Mouse (Mus musculus) forebrain, embryonic 13.5 days (tissue): Measurements from ENCODE around the gene Lrrc58. TPM values are rescaled to one million over a fixed set of nuclear protein-coding genes. Genes with fewer than 3 reads are reported as not detected.

ENCODE experiments used
- ATAC-seq: fragments of 200-750 bp; cut with Nextera tagmentation; 2 replicates; pipeline ENCODE4 v1.8.0; 2017
- H3K27ac ChIP-seq: fragments of 300-500 bp; sonication (generic); 2 replicates; pipeline ENCODE4 v1.5.1; 2015; ENCODE audit warnings: inconsistent platforms, mild to moderate bottlenecking, moderate library complexity
- H3K27me3 ChIP-seq: fragments of 300-500 bp; sonication (generic); 2 replicates; pipeline ENCODE4 v1.6.1; 2015; ENCODE audit warnings: mild to moderate bottlenecking, inconsistent platforms
- H3K36me3 ChIP-seq: fragments of 300-500 bp; sonication (generic); 2 replicates; pipeline ENCODE4 v1.6.1; 2015; ENCODE audit warnings: mild to moderate bottlenecking, inconsistent platforms; ENCODE audit not compliant: poor library complexity, severe bottlenecking
- H3K4me1 ChIP-seq: fragments of 300-500 bp; sonication (generic); 2 replicates; pipeline ENCODE4 v1.6.1; 2015; ENCODE audit warnings: inconsistent platforms
- H3K4me2 ChIP-seq: fragments of 300-500 bp; sonication (generic); 2 replicates; pipeline ENCODE4 v1.6.1; 2015; ENCODE audit warnings: inconsistent platforms, mild to moderate bottlenecking, moderate library complexity
- H3K4me3 ChIP-seq: fragments of 300-500 bp; sonication (generic); 2 replicates; pipeline ENCODE4 v1.5.1; 2015; ENCODE audit warnings: mild to moderate bottlenecking, inconsistent platforms
- H3K9ac ChIP-seq: fragments of 300-500 bp; sonication (generic); 2 replicates; pipeline ENCODE4 v1.6.1; 2015; ENCODE audit warnings: mild to moderate bottlenecking, inconsistent platforms
- H3K9me3 ChIP-seq: fragments of 300-500 bp; sonication (generic); replicated peaks from 2 replicates; pipeline ENCODE4 v1.6.1; 2016; ENCODE audit warnings: inconsistent platforms
- WGBS: fragments of 180-500 bp; shearing (Covaris S2); methylation state at CpG from one replicate; pipeline ENCODE4 v1.1.7; 2015; 5-methylcytosine and 5-hydroxymethylcytosine counted together
- polyA plus RNA-seq: library from polyadenylated mRNA; unstranded; fragments of >200 nt; fragmentation: Nextera tagmentation; extraction: Ambion mirVana; gene quantifications from 2 replicates; pipeline ENCODE4 v1.2.1, GENCODE M21; 2015

Lrrc58 gene
- polyA plus RNA-seq, 1 experiment from 2014 or later = 55.3 TPM

DNA sequence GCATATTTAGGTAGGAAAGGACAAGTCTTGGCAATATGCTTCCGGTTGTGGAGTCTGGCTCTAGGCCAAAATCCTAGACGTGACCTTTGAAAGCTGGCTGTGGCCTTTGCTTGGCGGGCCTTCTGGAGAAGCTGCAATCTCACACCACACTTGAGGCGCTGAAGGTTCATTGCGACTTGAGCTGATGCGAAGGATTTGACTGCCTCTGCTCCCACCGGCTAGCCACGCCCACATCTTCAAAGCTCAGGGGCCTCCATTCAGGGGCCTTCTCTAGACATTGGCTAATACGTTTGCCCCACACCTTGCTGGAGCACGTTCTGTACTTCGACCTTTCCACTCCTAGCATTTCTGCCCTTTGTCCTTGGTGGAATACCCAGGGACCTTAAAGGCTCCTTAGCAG is 33.1 kb downstream of the Lrrc58 start:
- H3K27me3 ChIP-seq = no peaks in the 10 kb centered on the region
- no peak for ATAC-seq
- H3K4me1 ChIP-seq = no peaks in the 10 kb centered on the region
- H3K4me2 ChIP-seq = no peak overlapping the region
- H3K36me3 ChIP-seq = no peaks in the 10 kb centered on the region
- WGBS = 44% methylated on average over 11 of the region's 11 CpGs
- no peak overlapping the region for H3K27ac ChIP-seq
- no peak overlapping the region for H3K9ac ChIP-seq
- H3K4me3 ChIP-seq = no peak overlapping the region
- no peaks in the 10 kb centered on the region for H3K9me3 ChIP-seq

DNA sequence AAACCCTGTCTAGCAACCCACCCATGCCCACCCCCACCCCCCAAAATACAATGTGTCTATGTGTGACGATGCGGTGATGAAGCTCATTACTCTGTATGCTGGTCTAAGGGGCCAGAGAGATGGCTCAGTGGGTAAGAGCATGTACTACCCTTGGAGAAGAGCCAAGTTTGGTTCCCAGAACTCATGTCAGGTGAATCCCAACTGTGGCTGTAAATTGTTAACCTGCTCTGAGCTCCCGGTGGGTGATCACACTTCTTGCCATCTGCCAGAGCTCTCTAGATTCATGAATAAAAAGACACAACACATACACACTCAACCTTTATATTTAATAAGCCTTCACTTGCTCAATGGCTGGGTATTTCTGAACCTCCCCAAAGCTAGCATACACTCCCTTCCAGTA is 38.3 kb downstream of the Lrrc58 start:
- H3K4me3 ChIP-seq = no peak overlapping the region
- no peaks in the 10 kb centered on the region for H3K36me3 ChIP-seq
- WGBS = 82% methylated on average over 3 of the region's 3 CpGs
- H3K27me3 ChIP-seq = no peaks in the 10 kb centered on the region
- no peaks in the 10 kb centered on the region for H3K4me1 ChIP-seq
- ATAC-seq = no peak
- no peak overlapping the region for H3K4me2 ChIP-seq
- no peak overlapping the region for H3K27ac ChIP-seq
- no peak overlapping the region for H3K9ac ChIP-seq
- H3K9me3 ChIP-seq = no peaks in the 10 kb centered on the region

- peaks cover 18% of the 10 kb centered on the region for H3K4me1 ChIP-seq
- ATAC-seq = no peak
- H3K4me3 ChIP-seq = no peak overlapping the region
- H3K36me3 ChIP-seq = no peaks in the 10 kb centered on the region
- H3K27me3 ChIP-seq = no peaks in the 10 kb centered on the region
- H3K4me2 ChIP-seq = no peak overlapping the region
- WGBS = 77% methylated on average over 1 of the region's 1 CpGs
- no peaks in the 10 kb centered on the region for H3K9me3 ChIP-seq
- H3K27ac ChIP-seq = no peak overlapping the region
- H3K9ac ChIP-seq = no peak overlapping the region
These were observed 42.9 kb downstream of the Lrrc58 start for GRCm38 (mm10) chr16:37911086-37911485.

- Histone ChIP-seq H3K9ac (peak within 1 kb of the TSS; percentile 79), H3K9me3 (no peaks in the 10 kb centered on the region), H3K36me3 (no peaks in the 10 kb centered on the region), H3K4me3 (peak within 1 kb of the TSS; percentile 57), H3K27ac (no peak within 1 kb of the TSS), H3K4me2 (peak within 1 kb of the TSS; percentile 90), H3K4me1 (peaks cover 45% of the 10 kb centered on the region), H3K27me3 (no peaks in the 10 kb centered on the region)
- WGBS = 2% methylated on average over 53 of the region's 53 CpGs
- ATAC-seq = peak; percentile 89
These were observed 48.1 kb downstream of the Lrrc58 start, which contains the start of gene Gpr156 for GRCm38 (mm10) chr16:37916138-37916817. Gpr156 (plus strand) TSS chr16:37916496.

DNA sequence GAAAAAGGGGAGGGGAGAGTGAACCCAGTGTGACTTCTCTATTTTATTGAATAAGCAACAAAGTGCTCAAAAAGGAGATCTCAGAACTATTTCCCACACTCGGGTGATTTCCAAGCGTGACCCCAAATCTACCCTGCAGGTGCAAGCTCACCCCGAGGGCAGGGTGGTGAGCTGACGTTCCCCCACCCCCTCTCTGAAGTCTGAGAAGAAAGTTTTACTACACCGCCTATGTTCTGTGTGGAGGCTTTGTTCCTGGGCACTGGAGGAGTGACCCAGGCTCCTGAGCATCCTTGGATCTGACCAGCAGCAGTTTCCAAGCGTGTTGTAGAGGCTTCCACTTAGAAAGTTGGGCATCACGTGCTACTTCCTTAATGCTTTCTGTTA is 48.6 kb downstream of the Lrrc58 start:
- no peaks in the 10 kb centered on the region for H3K36me3 ChIP-seq
- peak overlapping the region; percentile 57 for H3K4me3 ChIP-seq
- peak overlapping the region; percentile 90 for H3K4me2 ChIP-seq
- 0 out of 2 replicates have a peak, but pooled peaks have one; percentile 19 for ATAC-seq
- H3K27ac ChIP-seq = no peak overlapping the region
- H3K27me3 ChIP-seq = no peaks in the 10 kb centered on the region
- peaks cover 46% of the 10 kb centered on the region for H3K4me1 ChIP-seq
- WGBS = 13% methylated on average over 7 of the region's 7 CpGs
- H3K9ac ChIP-seq = peak overlapping the region; percentile 79; the same call in 1 of the 2 replicates
- no peaks in the 10 kb centered on the region for H3K9me3 ChIP-seq

DNA sequence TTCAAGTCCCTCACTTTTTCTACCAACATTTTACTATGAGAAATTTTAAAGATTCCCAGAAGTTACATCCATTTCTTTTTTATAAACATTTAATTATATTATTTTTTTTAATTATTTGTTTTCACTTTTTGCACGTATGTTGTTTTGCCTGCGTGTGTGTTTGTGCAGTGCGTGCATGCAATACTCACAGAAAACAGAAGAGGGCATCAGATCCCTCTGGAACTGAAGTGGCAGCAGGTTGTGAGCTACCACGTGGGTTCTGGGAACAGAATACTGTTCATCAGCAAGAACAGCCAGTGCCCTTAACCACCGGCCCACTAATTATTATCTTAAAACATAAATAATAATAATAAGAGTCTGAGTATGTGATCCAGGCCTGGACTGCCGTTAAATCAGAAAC is 50.8 kb downstream of the Lrrc58 start:
- no peaks in the 10 kb centered on the region for H3K27me3 ChIP-seq
- 90% methylated on average over 6 of the region's 6 CpGs for WGBS
- H3K4me1 ChIP-seq = peaks cover 46% of the 10 kb centered on the region
- H3K9me3 ChIP-seq = no peaks in the 10 kb centered on the region
- ATAC-seq = no peak
- H3K4me3 ChIP-seq = no peak overlapping the region
- no peak overlapping the region for H3K27ac ChIP-seq
- no peak overlapping the region for H3K4me2 ChIP-seq
- H3K36me3 ChIP-seq = no peaks in the 10 kb centered on the region
- H3K9ac ChIP-seq = no peak overlapping the region

DNA sequence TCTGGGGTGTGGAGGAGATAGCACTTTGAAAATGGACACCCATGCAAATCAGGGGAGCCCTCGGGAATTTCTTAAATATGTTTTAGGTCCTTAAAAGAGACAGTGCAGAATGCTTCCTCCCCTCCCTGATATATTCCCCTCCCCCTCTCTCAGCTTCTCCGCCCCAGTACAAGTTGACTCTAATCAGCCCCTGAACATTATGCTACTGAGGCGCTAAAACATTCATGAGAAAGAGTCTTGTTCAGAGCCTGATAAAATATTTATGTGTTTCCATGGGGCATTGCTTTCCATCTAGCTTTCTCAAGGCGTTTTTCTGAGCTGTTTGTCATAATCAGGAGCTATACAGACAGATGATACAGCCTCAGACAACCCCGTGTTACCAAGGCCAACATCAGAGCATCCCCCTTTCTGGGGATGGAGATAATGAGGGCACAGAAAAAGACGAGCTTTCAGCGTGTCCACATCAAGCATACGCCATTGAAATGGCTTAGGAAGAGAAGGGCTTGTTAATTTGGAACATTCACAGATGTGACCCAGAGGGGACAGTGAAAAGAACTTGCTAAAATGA is 52.7 kb downstream of the Lrrc58 start:
- Histone ChIP-seq H3K4me2 (no peak overlapping the region), H3K9me3 (no peaks in the 10 kb centered on the region), H3K9ac (no peak overlapping the region), H3K4me1 (peaks cover 35% of the 10 kb centered on the region), H3K4me3 (no peak overlapping the region), H3K27me3 (no peaks in the 10 kb centered on the region), H3K27ac (peak overlapping the region; percentile 17; the same call in 1 of the 2 replicates), H3K36me3 (no peaks in the 10 kb centered on the region)
- ATAC-seq = no peak
- WGBS = 37% methylated on average over 8 of the region's 8 CpGs

DNA sequence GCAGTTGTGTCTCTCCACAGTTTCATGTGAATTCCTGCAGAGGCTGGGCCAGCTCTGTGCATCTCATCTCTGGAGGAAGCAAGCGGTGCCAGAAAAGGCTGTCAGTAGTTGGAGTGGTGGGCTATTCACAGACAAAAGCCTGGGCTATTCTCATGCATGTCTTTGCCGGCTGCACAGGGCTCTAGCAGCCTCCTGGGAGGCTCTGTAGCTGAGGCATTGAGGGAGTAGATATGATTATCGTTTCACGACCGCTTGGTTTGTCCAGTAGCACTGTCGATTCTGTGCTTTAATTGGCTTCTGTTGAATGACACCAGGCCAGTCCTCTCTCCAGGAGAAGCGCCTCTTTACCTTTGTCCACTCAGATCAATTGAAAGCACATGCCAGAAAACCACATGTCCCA is 57.9 kb downstream of the Lrrc58 start:
- 4% methylated on average over 7 of the region's 7 CpGs for WGBS
- Histone ChIP-seq H3K9me3 (no peaks in the 10 kb centered on the region), H3K9ac (peak overlapping the region; percentile 28; the same call in 1 of the 2 replicates), H3K36me3 (peaks cover 6% of the 10 kb centered on the region; the same call in 1 of the 2 replicates), H3K27me3 (no peaks in the 10 kb centered on the region), H3K4me2 (peak overlapping the region; percentile 35), H3K27ac (peak overlapping the region; percentile 83), H3K4me1 (peaks cover 41% of the 10 kb centered on the region), H3K4me3 (no peak overlapping the region)
- peak; percentile 84 for ATAC-seq

GRCm38 (mm10) chr16:37927117-37927516 is 58.9 kb downstream of the Lrrc58 start:
- no peaks in the 10 kb centered on the region for H3K27me3 ChIP-seq
- 3% methylated on average over 4 of the region's 4 CpGs for WGBS
- H3K9ac ChIP-seq = no peak overlapping the region
- H3K4me3 ChIP-seq = no peak overlapping the region
- H3K4me2 ChIP-seq = peak overlapping the region; percentile 16
- H3K9me3 ChIP-seq = no peaks in the 10 kb centered on the region
- H3K4me1 ChIP-seq = peaks cover 37% of the 10 kb centered on the region
- peak; percentile 68 for ATAC-seq
- H3K27ac ChIP-seq = peak overlapping the region; percentile 86
- peaks cover 6% of the 10 kb centered on the region for H3K36me3 ChIP-seq

DNA sequence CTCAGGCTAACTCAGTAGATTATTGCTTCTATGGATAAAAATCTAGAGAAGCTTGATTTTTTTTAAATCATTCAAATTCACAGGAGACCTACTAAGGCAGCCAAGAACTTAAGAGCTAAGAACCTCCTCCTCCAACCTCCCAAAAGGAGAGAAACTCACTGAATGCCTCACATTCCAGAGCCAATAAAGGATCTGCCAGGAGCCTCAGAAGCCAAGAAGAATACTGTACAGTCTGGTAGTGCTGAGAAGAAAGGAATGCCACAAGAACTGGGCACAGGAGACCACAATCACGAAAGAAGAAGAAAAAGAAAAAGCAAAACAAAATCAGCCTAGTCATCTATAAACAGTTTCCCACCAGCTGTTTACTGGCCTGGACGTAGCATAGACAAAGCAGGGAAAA is 60.8 kb downstream of the Lrrc58 start:
- H3K4me1 ChIP-seq = peaks cover 37% of the 10 kb centered on the region
- 14% methylated on average over 2 of the region's 2 CpGs for WGBS
- H3K36me3 ChIP-seq = peaks cover 6% of the 10 kb centered on the region
- no peaks in the 10 kb centered on the region for H3K9me3 ChIP-seq
- peak overlapping the region; percentile 48 for H3K27ac ChIP-seq
- ATAC-seq = no peak
- no peak overlapping the region for H3K4me2 ChIP-seq
- no peak overlapping the region for H3K4me3 ChIP-seq
- no peak overlapping the region for H3K9ac ChIP-seq
- no peaks in the 10 kb centered on the region for H3K27me3 ChIP-seq

DNA sequence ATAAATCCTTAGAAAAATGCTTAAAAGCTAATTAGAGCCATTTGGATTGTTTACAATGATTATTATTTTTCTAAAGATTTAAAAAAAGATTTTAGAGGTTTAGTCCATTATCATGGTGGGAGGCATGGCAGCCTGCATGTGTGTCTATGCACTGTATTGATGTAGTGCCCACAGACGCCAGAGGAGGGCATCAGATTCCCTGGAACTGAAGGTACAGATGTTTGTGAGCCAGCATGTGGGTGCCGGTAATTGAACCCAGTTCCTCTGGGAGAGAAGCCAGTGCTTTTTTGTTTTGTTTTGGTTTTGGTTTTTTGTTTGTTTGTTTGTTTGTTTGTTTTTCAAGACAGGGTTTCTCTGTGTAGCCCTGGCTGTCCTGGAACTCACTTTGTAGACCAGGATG is 61.4 kb downstream of the Lrrc58 start:
- Histone ChIP-seq H3K9ac (no peak overlapping the region), H3K36me3 (peaks cover 6% of the 10 kb centered on the region), H3K9me3 (no peaks in the 10 kb centered on the region), H3K27ac (0 out of 2 replicates have a peak overlapping the region, but pooled peaks have one; percentile 48), H3K4me1 (peaks cover 37% of the 10 kb centered on the region), H3K27me3 (no peaks in the 10 kb centered on the region), H3K4me3 (no peak overlapping the region), H3K4me2 (no peak overlapping the region)
- WGBS = 83% methylated on average over 2 of the region's 2 CpGs
- no peak for ATAC-seq

GRCm38 (mm10) chr16:37934932-37935331 is 66.7 kb downstream of the Lrrc58 start:
- 83% methylated on average over 2 of the region's 2 CpGs for WGBS
- Histone ChIP-seq H3K9me3 (no peaks in the 10 kb centered on the region), H3K9ac (no peak overlapping the region), H3K27ac (no peak overlapping the region), H3K4me1 (peaks cover 28% of the 10 kb centered on the region), H3K27me3 (no peaks in the 10 kb centered on the region), H3K4me3 (no peak overlapping the region), H3K4me2 (no peak overlapping the region), H3K36me3 (peaks cover 5% of the 10 kb centered on the region)
- no peak for ATAC-seq
